Mouse (Mus musculus): Measurements from ENCODE around the gene Mnx1. TPM values are rescaled to one million over a fixed set of nuclear protein-coding genes. Genes with fewer than 3 reads are reported as not detected.
"Not testable (repeated sequence)": the region's sequence is repeated elsewhere in the genome, so short reads cannot be mapped to it uniquely, and the experiment has no call there.

Mnx1 gene
- total RNA-seq, 4 experiments from 2014 or later: not detected

GRCm38 (mm10) chr5:29468351-29469065, 9.8 kb downstream of the Mnx1 start:
- DNase-seq: no peak

DNA sequence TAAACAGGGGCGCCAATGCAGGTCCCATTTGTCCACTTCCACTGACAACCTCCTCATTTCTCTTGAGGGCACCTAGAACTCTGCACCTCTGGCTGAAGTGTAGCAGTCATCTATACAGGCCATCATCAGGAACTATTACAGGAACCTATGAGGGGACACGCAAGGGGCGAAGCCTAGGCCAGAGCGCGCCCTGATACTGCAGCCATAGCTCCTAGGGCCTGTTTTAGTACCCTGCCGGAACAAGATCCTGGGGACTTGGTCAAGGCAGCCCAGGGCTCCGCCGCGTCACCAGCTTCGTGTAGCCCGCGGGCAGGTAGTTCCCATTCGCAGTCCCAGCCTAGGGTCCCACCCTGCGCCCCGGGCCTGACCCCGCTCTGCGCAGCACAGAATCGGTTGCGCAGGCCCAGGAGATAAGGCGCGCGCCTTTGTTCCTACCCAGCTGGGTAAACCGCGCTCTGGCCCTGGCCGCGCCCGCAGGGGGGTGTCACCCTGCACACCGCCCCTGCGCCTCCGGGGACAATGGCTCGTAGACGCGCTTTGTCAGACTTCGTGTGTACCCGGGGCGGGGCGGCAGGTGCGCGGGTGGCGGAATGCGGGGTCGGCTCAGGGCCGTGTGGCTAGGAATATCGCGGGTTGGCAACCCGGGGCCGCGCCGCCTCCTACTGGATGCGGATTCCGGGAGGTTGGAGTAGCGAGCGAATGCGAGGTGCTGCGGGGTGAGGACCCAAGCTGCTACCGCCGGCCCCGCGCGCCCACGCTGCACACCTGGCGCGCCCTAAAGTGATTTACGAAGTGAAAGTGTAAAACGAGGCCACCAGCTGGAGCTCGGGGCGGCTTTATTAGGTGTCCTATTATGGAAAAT, 10.6 kb downstream of the Mnx1 start:
- DNase-seq: no peak

DNA sequence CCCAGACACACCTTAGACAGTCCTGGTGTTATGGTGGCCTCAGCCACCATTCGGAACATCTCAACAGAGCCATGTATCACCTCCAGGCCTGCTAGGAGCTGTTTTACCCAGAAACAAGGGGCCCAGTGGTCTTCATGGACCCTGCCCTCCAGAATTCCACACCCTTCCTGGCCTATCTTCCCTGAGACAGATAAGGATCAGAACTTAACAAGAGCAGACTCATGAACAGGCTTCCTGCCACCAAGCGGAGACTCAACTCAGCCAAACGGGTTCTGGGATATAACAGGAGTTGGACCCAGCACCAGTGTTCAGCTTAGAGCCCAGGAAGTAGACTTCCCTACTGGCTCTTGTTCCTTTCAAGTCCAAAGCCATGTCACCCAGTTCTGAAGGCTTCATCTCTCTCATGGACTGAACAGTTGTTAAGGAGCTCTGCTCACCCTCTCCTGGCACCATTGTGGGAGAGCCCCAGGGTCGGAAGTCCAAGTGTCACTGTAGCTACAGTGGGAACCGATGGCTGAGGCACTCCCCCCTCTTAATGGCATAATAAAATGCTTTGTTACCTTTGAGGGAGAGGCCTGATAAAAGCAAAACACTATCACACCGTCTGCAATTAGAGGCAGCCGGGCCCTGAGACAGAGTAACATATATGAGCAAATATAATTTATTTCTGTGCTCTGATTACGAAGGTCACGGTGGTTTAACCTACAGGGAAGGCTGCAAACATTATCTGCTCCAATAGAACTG, 15.2 kb downstream of the Mnx1 start:
- DNase-seq: no peak

DNA sequence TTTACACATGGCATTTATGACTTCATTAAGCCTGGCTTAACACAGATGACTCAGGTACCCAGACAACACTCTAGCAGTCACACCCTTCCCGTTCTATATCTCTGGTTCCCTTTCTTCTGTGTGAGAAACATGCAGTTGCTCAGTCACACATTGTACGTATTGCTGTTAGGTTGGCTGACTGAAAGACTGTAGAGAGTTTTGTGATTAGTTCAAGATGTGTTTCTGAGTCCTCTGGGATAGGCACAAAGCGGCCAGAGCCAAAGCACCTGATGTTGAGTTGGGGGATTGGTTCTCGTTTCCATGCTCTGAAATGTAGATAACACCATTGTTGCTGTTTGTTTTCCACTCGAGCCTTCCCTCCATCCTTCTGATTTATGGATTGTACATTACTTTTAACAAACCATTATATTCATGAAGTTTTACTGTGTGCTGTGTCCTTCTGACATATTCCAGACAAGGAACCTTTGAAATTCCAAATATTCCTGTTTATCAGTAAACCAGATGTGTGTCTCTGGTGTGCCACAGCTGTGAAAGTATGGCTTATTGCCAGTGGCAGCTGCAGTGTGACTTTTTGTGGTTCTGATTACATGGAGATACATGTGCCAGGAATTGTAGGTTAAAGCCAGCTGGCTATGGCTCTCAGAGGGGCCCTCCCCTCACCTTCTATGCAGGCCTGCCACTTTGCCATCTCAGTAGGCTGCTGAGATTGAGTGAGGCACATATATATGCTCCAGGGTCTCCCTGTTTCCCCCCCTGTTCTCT, 21.2 kb downstream of the Mnx1 start:
- no peak for DNase-seq

DNA sequence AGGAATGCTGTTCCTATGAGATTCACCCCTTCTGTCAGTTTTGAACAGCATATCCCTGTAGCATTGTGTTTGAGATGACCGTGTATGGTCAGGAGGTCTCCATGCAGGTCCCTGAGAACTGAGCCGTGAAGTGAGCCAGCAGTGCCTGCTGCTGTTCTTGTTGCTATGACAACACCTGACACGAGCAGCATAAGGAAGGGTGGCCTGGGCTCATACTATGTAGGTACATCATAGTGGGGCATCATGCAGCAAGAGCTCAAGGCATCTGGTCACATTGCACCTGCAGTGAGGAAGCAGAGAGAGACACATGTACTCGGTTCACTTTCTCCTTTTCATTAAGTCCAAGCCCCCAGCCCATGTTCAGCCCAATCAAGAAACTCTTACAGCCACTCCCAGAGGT, 25.9 kb downstream of the Mnx1 start:
- no peak for DNase-seq

GRCm38 (mm10) chr5:29445275-29445674, 33.0 kb downstream of the Mnx1 start:
- no peak for DNase-seq

- not testable (repeated sequence) for DNase-seq
These were observed 41.5 kb downstream of the Mnx1 start for GRCm38 (mm10) chr5:29436728-29437127.

GRCm38 (mm10) chr5:29435491-29435890, 42.8 kb downstream of the Mnx1 start:
- DNase-seq: no peak

- peak; percentile 54 for DNase-seq
These were observed 43.4 kb downstream of the Mnx1 start for GRCm38 (mm10) chr5:29434872-29435358.

DNA sequence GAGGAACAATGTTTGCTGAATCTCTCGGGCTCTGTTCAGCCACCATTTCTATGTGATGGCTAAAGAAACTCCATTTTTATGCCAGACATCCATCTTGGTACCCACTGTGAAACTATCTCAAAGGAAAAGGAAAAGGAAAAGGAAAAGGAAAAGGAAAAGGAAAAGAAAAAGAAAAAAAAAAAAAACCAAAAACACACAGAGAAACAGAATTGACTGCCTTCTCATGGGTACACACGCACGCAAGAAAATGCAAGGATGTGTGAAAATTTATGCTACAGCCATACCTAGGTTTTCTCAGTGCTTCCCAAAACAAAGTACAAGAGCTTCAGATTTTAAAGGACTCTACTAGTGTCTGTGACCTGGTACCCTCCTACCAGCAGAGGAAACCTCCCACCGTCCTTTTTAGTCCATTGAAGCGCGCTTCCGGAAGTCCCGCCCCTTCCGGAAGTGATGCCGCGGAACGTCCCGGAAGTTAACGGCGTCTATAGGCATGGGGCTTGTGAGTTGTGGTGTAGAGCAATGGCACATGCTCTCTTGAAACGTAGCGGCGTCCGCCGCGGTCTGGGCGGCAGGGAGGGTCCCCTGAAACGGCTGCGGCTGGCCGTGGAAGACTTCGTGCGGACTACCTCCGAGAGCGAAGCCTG, 43.9 kb downstream of the Mnx1 start, which contains the start of gene Nom1:
Gene Nom1, plus strand, starts transcription at position 437 of the 644 bp plus-strand sequence.
- peak; percentile 85 for DNase-seq

- not testable (repeated sequence) for DNase-seq
These were observed 54.9 kb downstream of the Mnx1 start for GRCm38 (mm10) chr5:29423330-29423729.

Other genes with a start within 250 kb of the Mnx1 start
- 10 to 100 TPM in 3 of 4 experiments, 1 to 10 TPM in 1; 9.7 to 15.2 (median 11.7) TPM for gene Lmbr1, start 100.1 kb downstream of the Mnx1 start, total RNA-seq (2022)
- gene Nom1, start 43.8 kb downstream of the Mnx1 start, total RNA-seq (2022): 10 to 100 TPM; 36.1 to 44.6 (median 39.2) TPM
- gene Ube3c, start 90.8 kb upstream of the Mnx1 start, total RNA-seq (2022): 10 to 100 TPM; 52.5 to 67.8 (median 58.2) TPM